Mouse (Mus musculus): ENCODE data around the gene Gm26620. TPM values are rescaled to one million over a fixed set of nuclear protein-coding genes. Genes with fewer than 3 reads are reported as not detected.

The Gm26620 gene
- polyA plus RNA-seq, 1 experiment from 2014 or later: 1.7 TPM

- 41% methylated on average over 2 of the region's 2 CpGs for WGBS (ENCODE audit: insufficient replicate concordance)
- peak; percentile 55; the same call in 1 of the 2 replicates for ATAC-seq
- H3K4me3 ChIP-seq (ENCODE audit: low read depth, low read length): no peak overlapping the region
- H3K4me1 ChIP-seq (ENCODE audit: insufficient read depth): no peaks in the 10 kb centered on the region
- no peaks in the 10 kb centered on the region for H3K27me3 ChIP-seq (ENCODE audit: insufficient read depth, low read length)
- no peak for DNase-seq
- peak overlapping the region; percentile 71 for H3K27ac ChIP-seq (ENCODE audit: low read depth)
- TF ChIP-seq EP300 (IDR thresholded peaks at IDR 0.05; ENCODE audit: low read depth) (no peak), CTCF (IDR thresholded peaks at IDR 0.05; ENCODE audit: low read depth) (no peak)
- 0 out of 2 replicates have a peak, but pooled peaks cover 3% of the 10 kb centered on the region for H3K9me3 ChIP-seq (ENCODE audit: low read length)
- no peaks in the 10 kb centered on the region for H3K36me3 ChIP-seq (replicated peaks; ENCODE audit: insufficient read depth, low read length)
- H3K4me2 ChIP-seq (ENCODE audit: low read depth, low read length): no peak overlapping the region
- H3K9ac ChIP-seq (replicated peaks): no peak overlapping the region
These were observed 49.5 kb downstream of the Gm26620 start for GRCm38 (mm10) chr1:170934383-170934782.

Other genes with a start within 250 kb of the Gm26620 start
- gene Olfml2b, start 240.5 kb upstream of the Gm26620 start, polyA plus RNA-seq (2015; fragmentation: Nextera tagmentation; extraction: Ambion mirVana): 2.3 and 2.9 TPM in 2 replicates
- 5.0 and 6.0 TPM in 2 replicates for gene Atf6, start 17.3 kb upstream of the Gm26620 start, polyA plus RNA-seq (2015; fragmentation: Nextera tagmentation; extraction: Ambion mirVana)
- 26.1 and 29.1 TPM in 2 replicates for gene Dusp12, start 475 bp downstream of the Gm26620 start, polyA plus RNA-seq (2015; fragmentation: Nextera tagmentation; extraction: Ambion mirVana)
- 0.36 and 0.41 TPM in 2 replicates for gene Fcrlb, start 27.9 kb downstream of the Gm26620 start, polyA plus RNA-seq (2015; fragmentation: Nextera tagmentation; extraction: Ambion mirVana)
- gene Fcrla, start 42.5 kb downstream of the Gm26620 start, polyA plus RNA-seq (2015; fragmentation: Nextera tagmentation; extraction: Ambion mirVana): 9.0 and 10.4 TPM in 2 replicates
- 18.0 and 18.7 TPM in 2 replicates for gene Fcgr2b, start 91.5 kb downstream of the Gm26620 start, polyA plus RNA-seq (2015; fragmentation: Nextera tagmentation; extraction: Ambion mirVana)
- gene Fcgr4, start 133.9 kb downstream of the Gm26620 start, polyA plus RNA-seq (2015; fragmentation: Nextera tagmentation; extraction: Ambion mirVana): 9.4 and 9.7 TPM in 2 replicates
- 40.3 and 41.8 TPM in 2 replicates for gene Fcgr3, start 179.9 kb downstream of the Gm26620 start, polyA plus RNA-seq (2015; fragmentation: Nextera tagmentation; extraction: Ambion mirVana)
- gene Cfap126, start 228.9 kb downstream of the Gm26620 start, polyA plus RNA-seq (2015; fragmentation: Nextera tagmentation; extraction: Ambion mirVana): 0.90 and 1.5 TPM in 2 replicates